Mouse (Mus musculus): ENCODE measurements around the gene Duoxa2. TPM values are rescaled to one million over a fixed set of nuclear protein-coding genes. Genes with fewer than 3 reads are reported as not detected.

The Duoxa2 gene
- not detected in 2 replicates for polyA plus RNA-seq (2015; fragmentation: Nextera tagmentation; extraction: Ambion mirVana)

DNA sequence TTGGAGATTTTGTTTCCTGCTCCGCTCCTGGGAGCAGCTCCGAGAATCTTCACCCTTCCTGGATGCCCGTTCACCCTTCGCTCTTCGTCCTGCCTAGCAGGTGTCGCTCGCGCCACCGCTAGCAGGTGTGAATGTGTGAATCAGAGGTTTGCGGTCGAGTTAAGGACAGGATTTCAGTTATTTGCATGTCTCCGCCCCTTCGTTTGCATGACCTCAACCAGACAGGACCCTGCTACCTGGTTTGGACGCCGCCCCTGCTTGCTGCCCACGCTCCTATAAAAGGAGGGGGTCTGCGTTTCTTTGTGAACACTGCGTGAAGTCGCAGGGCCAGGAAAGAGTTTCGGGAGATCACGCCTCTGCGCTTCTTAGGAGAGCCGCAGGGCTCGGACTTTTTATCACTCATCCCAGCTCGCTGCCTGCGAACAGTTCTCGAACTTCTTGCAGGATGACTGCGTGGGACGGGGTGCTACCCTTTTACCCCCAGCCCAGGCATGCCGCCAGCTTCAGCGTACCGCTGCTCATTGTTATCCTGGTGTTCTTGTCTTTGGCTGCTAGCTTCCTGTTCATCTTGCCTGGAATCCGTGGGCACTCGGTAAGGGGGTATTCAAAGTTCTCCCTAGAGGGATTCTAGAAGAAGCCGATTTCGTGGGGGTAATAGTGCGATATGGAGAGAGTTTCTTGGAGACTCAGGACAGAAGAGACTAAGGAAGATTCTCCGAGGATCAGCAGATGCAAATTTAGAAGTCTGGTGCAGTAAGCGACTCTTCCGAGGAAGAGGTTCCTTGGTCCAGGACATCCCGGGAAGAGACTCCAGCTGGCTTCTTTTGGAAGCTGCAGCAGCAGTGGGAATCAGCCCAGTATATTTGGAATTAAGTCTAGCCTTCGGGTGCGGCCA is at the start of gene Duoxa2:
Gene Duoxa2 (plus strand): TSS at position 305 of the 895 bp plus-strand sequence.
- Histone ChIP-seq H3K9ac (no peak within 1 kb of the TSS), H3K4me3 (replicated peaks) (peak within 1 kb of the TSS; percentile 29), H3K9me3 (replicated peaks) (no peaks in the 10 kb centered on the region), H3K4me1 (replicated peaks) (peaks cover 31% of the 10 kb centered on the region; the same call in 1 of the 2 replicates), H3K4me2 (peak within 1 kb of the TSS; percentile 42), H3K27me3 (peaks cover 100% of the 10 kb centered on the region), H3K36me3 (replicated peaks) (no peaks in the 10 kb centered on the region), H3K27ac (replicated peaks) (no peak within 1 kb of the TSS)
- no peak for ATAC-seq (ENCODE audit: insufficient read depth)
- 2% methylated on average over 43 of the region's 43 CpGs for WGBS (ENCODE audit: insufficient replicate concordance)

DNA sequence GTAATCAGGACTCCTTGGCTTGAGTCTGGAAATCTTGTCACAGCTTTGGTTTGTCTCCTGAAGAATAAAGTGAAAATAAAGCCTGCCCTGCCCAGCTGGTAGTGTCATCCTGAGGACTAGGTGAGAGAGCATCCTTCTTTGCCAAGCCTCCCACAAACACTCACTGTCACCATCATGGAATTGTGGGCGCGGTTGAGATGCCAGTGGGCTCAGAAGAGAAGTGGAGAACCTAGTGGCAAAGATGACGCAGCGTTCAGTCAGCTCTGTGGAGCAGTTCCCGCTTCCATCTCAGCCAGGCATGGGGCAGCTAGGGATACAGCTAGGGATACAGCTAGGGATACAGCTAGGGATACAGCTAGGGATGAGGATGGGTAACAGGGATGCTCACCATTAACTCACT is 42.7 kb upstream of the Duoxa2 start:
- Histone ChIP-seq H3K9me3 (replicated peaks) (no peaks in the 10 kb centered on the region), H3K36me3 (replicated peaks) (peaks cover 87% of the 10 kb centered on the region), H3K4me2 (no peak overlapping the region), H3K27me3 (no peaks in the 10 kb centered on the region), H3K4me1 (replicated peaks) (no peaks in the 10 kb centered on the region), H3K27ac (replicated peaks) (no peak overlapping the region), H3K9ac (no peak overlapping the region), H3K4me3 (replicated peaks) (no peak overlapping the region)
- no peak for ATAC-seq (ENCODE audit: insufficient read depth)
- 85% methylated on average over 5 of the region's 5 CpGs for WGBS (ENCODE audit: insufficient replicate concordance)

DNA sequence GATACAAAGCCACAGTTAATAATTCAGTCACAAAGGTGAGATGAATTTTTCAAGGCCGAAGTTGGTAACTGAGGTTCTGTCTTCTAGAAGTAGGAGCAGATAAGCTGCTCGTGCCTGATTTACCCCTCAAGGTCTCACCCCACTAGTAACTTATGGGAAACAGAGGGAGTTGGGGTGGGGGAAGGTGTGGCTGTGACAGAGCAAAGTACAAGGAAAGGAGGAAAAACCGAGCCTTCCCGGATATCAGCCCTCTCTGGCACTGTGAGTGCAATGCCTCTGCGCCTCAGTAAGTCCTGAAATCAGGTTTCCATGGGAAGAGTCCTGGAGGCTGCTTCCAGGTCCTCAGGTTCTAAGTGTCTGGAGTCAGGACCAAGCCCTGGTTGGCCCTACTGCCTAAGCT is 38.0 kb upstream of the Duoxa2 start:
- H3K4me1 ChIP-seq (replicated peaks) = no peaks in the 10 kb centered on the region
- H3K4me2 ChIP-seq = no peak overlapping the region
- WGBS (ENCODE audit: insufficient replicate concordance) = 70% methylated on average over 5 of the region's 5 CpGs
- H3K27me3 ChIP-seq = no peaks in the 10 kb centered on the region
- no peak for ATAC-seq (ENCODE audit: insufficient read depth)
- no peak overlapping the region for H3K9ac ChIP-seq
- H3K27ac ChIP-seq (replicated peaks) = no peak overlapping the region
- no peak overlapping the region for H3K4me3 ChIP-seq (replicated peaks)
- peaks cover 81% of the 10 kb centered on the region for H3K36me3 ChIP-seq (replicated peaks)
- H3K9me3 ChIP-seq (replicated peaks) = no peaks in the 10 kb centered on the region

DNA sequence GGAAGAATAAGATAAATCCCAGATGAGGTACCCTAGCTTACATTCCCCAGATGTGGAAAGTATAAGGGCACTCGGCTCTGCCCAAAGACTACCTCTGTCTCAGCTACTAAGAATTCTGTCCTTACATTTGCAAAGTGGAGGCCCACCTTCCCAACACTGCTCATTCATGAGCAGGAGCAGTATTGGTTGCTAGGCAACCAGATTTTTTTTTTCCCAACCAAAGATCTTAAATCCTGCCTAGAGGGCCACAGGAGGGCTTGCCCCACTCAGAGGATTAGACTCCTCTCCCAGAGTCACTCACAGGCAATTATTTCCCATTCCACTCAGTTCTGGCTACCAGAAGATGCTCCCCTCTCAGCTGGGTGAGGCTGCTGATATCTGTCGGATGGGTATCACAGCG is 34.0 kb upstream of the Duoxa2 start:
- H3K36me3 ChIP-seq (replicated peaks) = peaks cover 42% of the 10 kb centered on the region
- WGBS (ENCODE audit: insufficient replicate concordance) = 80% methylated on average over 3 of the region's 3 CpGs

DNA sequence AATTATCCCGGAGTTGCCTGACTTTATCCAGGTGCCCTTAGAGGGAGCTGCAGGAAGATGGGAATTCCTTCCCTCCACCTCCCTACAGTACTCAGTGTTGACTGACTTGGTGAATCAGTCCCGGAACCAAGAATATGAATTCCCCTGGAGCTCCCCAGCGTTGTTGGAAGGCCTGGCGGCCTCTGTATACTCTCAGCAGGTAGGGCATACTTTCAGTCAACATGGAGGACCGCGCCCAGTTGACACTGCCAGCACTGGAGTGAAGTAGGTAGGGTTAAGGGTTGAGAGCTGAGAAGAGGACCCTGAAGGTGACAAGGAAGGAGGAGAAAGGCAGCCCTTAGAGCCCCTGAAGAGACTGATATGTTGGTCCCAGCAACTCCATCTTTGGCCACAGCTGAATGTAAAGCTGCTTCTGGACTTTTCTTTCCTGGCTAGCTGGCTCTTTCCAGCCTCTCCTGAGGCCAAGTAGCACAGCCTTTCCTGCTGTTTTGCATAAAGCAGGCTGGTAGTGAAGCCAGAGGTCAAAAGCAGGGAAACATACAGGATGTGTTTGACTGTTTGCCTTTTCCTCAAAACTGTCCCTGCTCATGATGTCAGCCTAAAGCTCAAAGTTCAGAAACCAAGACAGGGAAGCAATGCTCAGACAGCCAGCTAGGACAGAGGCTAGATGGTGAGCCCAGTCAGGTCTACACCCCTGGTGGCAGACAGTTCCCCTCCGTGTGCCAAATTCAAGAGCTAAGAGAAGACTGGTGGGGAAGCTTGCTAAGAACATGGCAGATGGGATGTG is 32.1 kb upstream of the Duoxa2 start:
- peak; percentile 19; the same call in 1 of the 2 replicates for ATAC-seq (ENCODE audit: insufficient read depth)
- H3K9ac ChIP-seq = no peak overlapping the region
- H3K36me3 ChIP-seq (replicated peaks) = peaks cover 23% of the 10 kb centered on the region
- no peaks in the 10 kb centered on the region for H3K27me3 ChIP-seq
- no peak overlapping the region for H3K27ac ChIP-seq (replicated peaks)
- 80% methylated on average over 7 of the region's 7 CpGs for WGBS (ENCODE audit: insufficient replicate concordance)
- H3K9me3 ChIP-seq (replicated peaks) = no peaks in the 10 kb centered on the region
- H3K4me1 ChIP-seq (replicated peaks) = peaks cover 10% of the 10 kb centered on the region
- no peak overlapping the region for H3K4me2 ChIP-seq
- H3K4me3 ChIP-seq (replicated peaks) = no peak overlapping the region

More for the DNA sequence above, 34.0 kb upstream of the Duoxa2 start:
- Histone ChIP-seq H3K27ac (replicated peaks) (no peak overlapping the region), H3K9me3 (replicated peaks) (no peaks in the 10 kb centered on the region), H3K4me3 (replicated peaks) (no peak overlapping the region), H3K4me2 (no peak overlapping the region), H3K27me3 (no peaks in the 10 kb centered on the region), H3K9ac (no peak overlapping the region), H3K4me1 (replicated peaks) (no peaks in the 10 kb centered on the region; the same call in 1 of the 2 replicates)
- ATAC-seq (ENCODE audit: insufficient read depth) = no peak

DNA sequence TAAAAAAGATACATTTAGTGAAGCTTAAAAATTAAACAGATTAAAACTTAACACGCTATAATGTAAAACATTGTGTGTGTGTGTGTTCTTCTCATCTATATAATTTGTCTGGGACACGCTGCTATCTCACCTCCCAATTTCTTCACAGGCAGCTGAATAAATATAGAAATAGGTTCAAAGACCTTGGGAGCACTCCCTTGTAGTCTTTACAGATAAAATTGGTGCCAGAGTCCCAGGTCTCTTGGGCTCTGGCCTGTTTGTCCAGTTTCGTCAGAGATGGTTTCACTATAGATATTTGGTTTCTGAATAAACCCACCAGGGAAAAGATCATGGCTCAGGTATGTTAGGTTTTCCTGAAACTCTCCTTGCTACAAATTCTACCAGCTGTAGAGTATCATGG is 19.9 kb upstream of the Duoxa2 start:
- H3K4me2 ChIP-seq = no peak overlapping the region
- ATAC-seq (ENCODE audit: insufficient read depth) = no peak
- H3K4me1 ChIP-seq (replicated peaks) = no peaks in the 10 kb centered on the region
- H3K27ac ChIP-seq (replicated peaks) = no peak overlapping the region
- 66% methylated on average over 3 of the region's 3 CpGs for WGBS (ENCODE audit: insufficient replicate concordance)
- H3K9me3 ChIP-seq (replicated peaks) = no peaks in the 10 kb centered on the region; the same call in 1 of the 2 replicates
- H3K4me3 ChIP-seq (replicated peaks) = no peak overlapping the region
- H3K27me3 ChIP-seq = no peaks in the 10 kb centered on the region; the same call in 1 of the 2 replicates
- no peak overlapping the region for H3K9ac ChIP-seq
- H3K36me3 ChIP-seq (replicated peaks) = no peaks in the 10 kb centered on the region

DNA sequence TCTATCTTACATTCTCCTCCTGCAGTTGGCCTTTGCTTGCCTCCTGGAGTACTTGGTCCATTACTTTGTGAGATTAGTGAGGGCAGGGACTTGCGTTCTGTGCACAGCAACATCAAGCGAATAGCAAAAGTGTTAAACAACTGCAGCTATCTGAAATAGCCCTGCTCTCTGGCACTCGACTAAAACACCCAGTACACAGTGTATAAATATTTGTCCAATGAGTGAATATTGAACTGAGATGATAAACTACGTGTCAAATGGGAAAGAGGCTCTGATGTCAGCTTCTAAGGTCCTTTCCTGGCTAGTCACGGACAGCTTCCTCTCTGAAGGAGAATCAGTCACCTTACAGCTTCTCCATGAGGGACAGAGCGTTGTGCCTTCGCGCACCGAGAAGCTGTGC is 14.6 kb upstream of the Duoxa2 start:
- no peaks in the 10 kb centered on the region for H3K36me3 ChIP-seq (replicated peaks)
- H3K27ac ChIP-seq (replicated peaks) = no peak overlapping the region
- no peak overlapping the region for H3K4me3 ChIP-seq (replicated peaks)
- ATAC-seq (ENCODE audit: insufficient read depth) = no peak
- H3K9me3 ChIP-seq (replicated peaks) = no peaks in the 10 kb centered on the region; the same call in 1 of the 2 replicates
- H3K27me3 ChIP-seq = no peaks in the 10 kb centered on the region
- H3K4me2 ChIP-seq = no peak overlapping the region
- no peaks in the 10 kb centered on the region for H3K4me1 ChIP-seq (replicated peaks)
- 69% methylated on average over 9 of the region's 9 CpGs for WGBS (ENCODE audit: insufficient replicate concordance)
- no peak overlapping the region for H3K9ac ChIP-seq

DNA sequence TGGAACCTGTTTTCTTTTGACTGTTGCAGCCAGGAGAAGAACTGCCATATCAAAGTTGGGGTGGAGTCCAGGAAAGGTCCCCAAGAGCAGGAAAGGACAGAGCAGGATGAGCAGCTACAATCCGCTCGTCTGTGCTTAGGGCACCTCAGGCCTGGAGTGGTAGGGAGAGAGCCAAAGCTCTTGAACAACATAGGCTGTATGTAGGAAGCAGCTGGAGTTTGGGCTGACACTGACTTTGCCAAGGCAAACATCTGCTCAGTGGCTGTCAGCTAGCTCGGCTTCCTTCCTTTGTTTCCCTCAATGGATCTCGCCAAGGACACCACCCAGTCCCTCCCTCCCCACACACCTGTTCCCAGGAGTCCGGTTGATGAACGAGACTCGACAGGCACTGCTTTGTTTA is 12.6 kb upstream of the Duoxa2 start:
- Histone ChIP-seq H3K4me3 (replicated peaks) (no peak overlapping the region), H3K9ac (no peak overlapping the region), H3K27me3 (peaks cover 7% of the 10 kb centered on the region; the same call in 1 of the 2 replicates), H3K4me1 (replicated peaks) (no peaks in the 10 kb centered on the region), H3K9me3 (replicated peaks) (no peaks in the 10 kb centered on the region; the same call in 1 of the 2 replicates), H3K36me3 (replicated peaks) (no peaks in the 10 kb centered on the region), H3K27ac (replicated peaks) (no peak overlapping the region), H3K4me2 (no peak overlapping the region)
- WGBS (ENCODE audit: insufficient replicate concordance) = 49% methylated on average over 7 of the region's 7 CpGs
- no peak for ATAC-seq (ENCODE audit: insufficient read depth)

DNA sequence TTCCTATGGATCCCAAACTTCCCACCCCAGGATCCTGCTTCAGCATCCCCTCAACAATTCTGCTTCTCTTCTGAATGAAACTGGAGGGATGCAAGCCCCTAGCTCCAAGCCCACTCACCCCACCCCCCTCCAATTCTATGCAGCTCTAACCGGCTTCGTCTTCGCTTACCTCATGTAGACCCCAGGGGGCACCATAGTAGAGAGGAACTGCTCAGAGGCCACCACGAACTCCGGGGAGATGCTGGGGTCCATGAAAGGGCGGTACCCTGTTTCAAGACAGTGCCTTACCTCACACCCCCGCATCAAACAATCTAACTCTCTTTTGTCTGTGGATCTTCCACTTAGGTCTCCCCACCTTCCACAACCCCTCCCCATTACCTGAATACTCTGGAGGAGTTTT is 3.8 kb upstream of the Duoxa2 start:
- H3K36me3 ChIP-seq (replicated peaks) = no peaks in the 10 kb centered on the region

DNA sequence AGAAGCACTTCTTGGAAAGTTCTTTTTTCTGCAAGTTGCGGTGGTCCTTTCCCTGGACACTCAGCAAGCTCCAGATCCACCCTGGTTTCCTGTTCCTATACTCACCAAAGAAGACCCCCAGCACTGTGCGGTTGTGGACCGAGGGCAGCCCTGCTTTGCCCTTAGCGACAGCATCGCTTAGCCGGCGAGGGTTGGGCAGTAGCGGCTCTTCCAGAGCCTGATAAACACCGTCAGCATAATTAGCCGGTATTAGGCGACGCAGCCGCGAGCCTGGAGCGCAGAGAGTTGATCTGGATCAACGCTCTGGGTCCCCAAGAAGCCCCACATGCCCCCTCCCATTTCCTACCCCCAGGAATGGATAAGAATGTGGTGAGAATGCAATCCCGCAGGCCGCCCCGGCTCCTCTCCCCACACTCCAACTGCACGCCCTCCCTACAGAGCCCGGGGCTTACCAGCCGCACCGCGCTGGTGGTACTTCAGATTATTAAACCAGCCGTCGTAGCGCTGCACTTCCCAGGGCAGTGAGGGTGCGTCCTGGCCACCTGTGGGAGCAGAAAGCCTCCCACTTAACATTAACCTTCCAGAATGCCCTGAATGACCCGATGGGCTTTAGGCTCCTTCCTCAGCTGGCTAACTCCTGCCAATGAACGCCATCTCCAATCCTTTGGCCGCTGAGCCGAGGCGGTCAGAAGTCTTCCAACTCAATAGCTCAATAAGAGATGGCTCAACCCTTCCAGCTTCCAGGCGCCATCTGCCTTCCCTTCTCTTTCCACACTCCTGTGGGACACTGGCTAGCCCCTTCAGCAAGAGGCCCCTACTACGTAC is 1.2 kb upstream of the Duoxa2 start:
- no peak overlapping the region for H3K9ac ChIP-seq
- ATAC-seq (ENCODE audit: insufficient read depth) = no peak
- no peak overlapping the region for H3K4me3 ChIP-seq (replicated peaks)
- H3K4me2 ChIP-seq = no peak overlapping the region
- peaks cover 31% of the 10 kb centered on the region; the same call in 1 of the 2 replicates for H3K4me1 ChIP-seq (replicated peaks)
- under 1% methylated on average over 35 of the region's 35 CpGs for WGBS (ENCODE audit: insufficient replicate concordance)
- H3K9me3 ChIP-seq (replicated peaks) = no peaks in the 10 kb centered on the region
- H3K27me3 ChIP-seq = peaks cover 100% of the 10 kb centered on the region
- H3K36me3 ChIP-seq (replicated peaks) = no peaks in the 10 kb centered on the region
- no peak overlapping the region for H3K27ac ChIP-seq (replicated peaks)

More for the DNA sequence above, 3.8 kb upstream of the Duoxa2 start:
- Histone ChIP-seq H3K27ac (replicated peaks) (no peak overlapping the region), H3K4me3 (replicated peaks) (no peak overlapping the region), H3K4me1 (replicated peaks) (peaks cover 15% of the 10 kb centered on the region; the same call in 1 of the 2 replicates), H3K9me3 (replicated peaks) (no peaks in the 10 kb centered on the region), H3K4me2 (no peak overlapping the region), H3K27me3 (peaks cover 86% of the 10 kb centered on the region), H3K9ac (no peak overlapping the region)
- ATAC-seq (ENCODE audit: insufficient read depth) = no peak
- 6% methylated on average over 7 of the region's 7 CpGs for WGBS (ENCODE audit: insufficient replicate concordance)
